Mouse (Mus musculus): ENCODE data around the gene Fmo6. TPM values are rescaled to one million over a fixed set of nuclear protein-coding genes. Genes with fewer than 3 reads are reported as not detected.

Gene Fmo6
- polyA plus RNA-seq, 1 experiment from 2014 or later = not detected

Other genes with a start within 250 kb of the Fmo6 start
- gene Prrc2c, start 197.0 kb downstream of the Fmo6 start, polyA plus RNA-seq (2016; fragmentation: Nextera tagmentation; extraction: Ambion mirVana) = 89.0 and 100 TPM in 2 replicates
- gene Fmo4, start 123.5 kb downstream of the Fmo6 start, polyA plus RNA-seq (2016; fragmentation: Nextera tagmentation; extraction: Ambion mirVana) = 0.08 TPM in 1 of 2 replicates, not detected in the other
- 1.7 and 2.8 TPM in 2 replicates for gene Fmo1, start 70.9 kb downstream of the Fmo6 start, polyA plus RNA-seq (2016; fragmentation: Nextera tagmentation; extraction: Ambion mirVana)
- gene Fmo2, start 38.8 kb downstream of the Fmo6 start, polyA plus RNA-seq (2016; fragmentation: Nextera tagmentation; extraction: Ambion mirVana) = 0.10 TPM in 1 of 2 replicates, not detected in the other
- gene Fmo3, start 47.0 kb upstream of the Fmo6 start, polyA plus RNA-seq (2016; fragmentation: Nextera tagmentation; extraction: Ambion mirVana) = not detected in 2 replicates
- gene Mroh9, start 148.2 kb upstream of the Fmo6 start, polyA plus RNA-seq (2016; fragmentation: Nextera tagmentation; extraction: Ambion mirVana) = not detected in 2 replicates

All from heart, embryonic 10.5 days (tissue).